Mouse (Mus musculus): Measurements from ENCODE around the gene Traf6. TPM values are rescaled to one million over a fixed set of nuclear protein-coding genes. Genes with fewer than 3 reads are reported as not detected.

Gene Traf6
- polyA plus RNA-seq, 1 experiment: 17.6 TPM

DNA sequence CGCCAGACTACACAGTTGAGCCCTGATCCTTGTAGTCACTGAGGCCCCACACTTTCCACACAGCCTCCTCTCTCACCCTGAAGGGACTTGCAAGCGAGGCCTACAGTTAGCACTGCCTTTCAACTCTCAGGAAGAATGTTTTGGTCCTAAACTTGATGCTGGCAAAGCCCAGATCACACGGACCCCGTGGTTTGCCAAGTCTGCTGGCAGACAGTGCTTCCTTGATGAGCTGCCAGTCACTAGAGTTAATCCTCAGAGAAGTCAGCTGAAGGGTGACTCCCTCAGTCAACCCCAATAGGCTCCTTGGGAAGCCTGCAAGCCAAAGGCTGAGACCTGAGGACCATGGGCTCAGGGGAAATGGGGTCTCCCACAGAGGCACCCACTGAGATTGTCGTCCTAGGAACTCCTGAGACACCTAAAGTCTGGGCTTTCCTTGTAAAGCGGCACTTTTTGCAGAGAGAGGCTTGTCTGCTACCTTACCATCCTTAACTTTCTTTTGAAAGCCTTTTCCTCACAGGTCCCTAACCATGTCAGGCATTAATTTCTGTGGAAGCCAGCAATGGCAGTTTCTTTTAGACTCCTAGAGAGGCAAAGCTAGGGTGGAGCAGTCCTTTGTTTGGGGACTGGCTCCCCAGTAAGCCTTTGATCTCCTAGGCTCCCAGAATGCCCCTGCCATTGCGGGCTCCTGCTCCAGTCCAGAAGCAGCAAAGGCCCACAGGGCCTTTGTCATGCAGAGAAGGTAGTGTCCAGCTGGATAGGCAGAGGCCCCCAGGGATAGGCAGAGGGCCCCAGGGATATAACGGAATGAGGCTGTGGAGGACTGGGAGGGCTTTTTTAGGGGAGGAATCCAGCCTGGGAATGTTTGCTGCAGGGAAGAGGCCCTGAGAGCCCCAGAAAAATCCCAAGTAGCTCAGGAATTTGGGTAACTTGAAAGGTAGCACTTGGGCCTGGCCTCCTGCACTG lies 44.4 kb downstream of the Traf6 start:
- Histone ChIP-seq H3K36me3 (ENCODE audit: control insufficient read depth, insufficient read depth, low read length, poor library complexity, severe bottlenecking) (no peaks in the 10 kb centered on the region), H3K4me3 (ENCODE audit: low read depth, low read length) (no peak overlapping the region), H3K9me3 (replicated peaks; ENCODE audit: control insufficient read depth, insufficient read depth, low read length, poor library complexity, severe bottlenecking) (no peaks in the 10 kb centered on the region), H3K4me1 (ENCODE audit: control insufficient read depth, insufficient read depth, low read length) (peaks cover 5% of the 10 kb centered on the region), H3K9ac (ENCODE audit: low read depth, poor library complexity, severe bottlenecking) (no peak overlapping the region), H3K27ac (ENCODE audit: insufficient read depth, low read length) (peak overlapping the region; percentile 51; the same call in 1 of the 2 replicates), H3K27me3 (ENCODE audit: control insufficient read depth, insufficient read depth, low read length, poor library complexity, severe bottlenecking) (no peaks in the 10 kb centered on the region)
- TF ChIP-seq EP300 (IDR thresholded peaks at IDR 0.05; ENCODE audit: insufficient read depth, low read depth, low read length) (peak; percentile 54; the same call in 1 of the 2 replicates), POLR2A (IDR thresholded peaks at IDR 0.05; ENCODE audit: insufficient read depth, low read length) (no peak), CTCF (IDR thresholded peaks at IDR 0.05; ENCODE audit: low read depth, low read length) (no peak)

DNA sequence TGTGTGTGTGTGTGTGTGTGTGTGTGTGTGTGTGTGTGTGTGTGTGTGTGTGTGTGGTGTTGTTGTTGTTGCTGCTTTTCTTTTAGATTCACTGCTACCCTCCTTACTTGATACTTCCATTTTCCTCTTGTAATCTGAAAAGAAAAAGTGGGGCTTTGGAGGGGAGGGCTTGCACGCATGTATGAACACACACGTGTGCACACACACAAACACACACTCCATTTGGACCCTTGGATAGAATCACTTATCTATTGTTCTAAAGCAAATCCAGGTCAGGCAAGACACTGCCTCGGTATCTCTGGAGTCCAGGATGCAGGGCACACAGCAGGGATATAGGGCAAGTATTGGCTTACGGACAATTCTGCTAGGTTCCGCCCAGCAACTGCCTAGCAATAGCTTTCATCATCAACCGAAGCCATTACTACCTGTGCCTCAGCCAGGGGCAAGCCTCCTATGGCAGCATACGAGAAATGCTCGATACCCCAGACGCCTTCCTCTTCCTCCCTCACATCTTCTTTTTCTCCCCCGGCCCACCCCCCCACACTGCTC lies 45.2 kb downstream of the Traf6 start:
- Histone ChIP-seq H3K27me3 (ENCODE audit: control insufficient read depth, insufficient read depth, low read length, poor library complexity, severe bottlenecking) (no peaks in the 10 kb centered on the region), H3K9ac (ENCODE audit: low read depth, poor library complexity, severe bottlenecking) (no peak overlapping the region), H3K4me3 (ENCODE audit: low read depth, low read length) (no peak overlapping the region), H3K36me3 (ENCODE audit: control insufficient read depth, insufficient read depth, low read length, poor library complexity, severe bottlenecking) (no peaks in the 10 kb centered on the region), H3K27ac (ENCODE audit: insufficient read depth, low read length) (peak overlapping the region; percentile 51; the same call in 1 of the 2 replicates), H3K9me3 (replicated peaks; ENCODE audit: control insufficient read depth, insufficient read depth, low read length, poor library complexity, severe bottlenecking) (no peaks in the 10 kb centered on the region), H3K4me1 (ENCODE audit: control insufficient read depth, insufficient read depth, low read length) (peaks cover 5% of the 10 kb centered on the region)
- TF ChIP-seq EP300 (IDR thresholded peaks at IDR 0.05; ENCODE audit: insufficient read depth, low read depth, low read length): no peak
- no peak for TF ChIP-seq CTCF (IDR thresholded peaks at IDR 0.05; ENCODE audit: low read depth, low read length)
- no peak for TF ChIP-seq POLR2A (IDR thresholded peaks at IDR 0.05; ENCODE audit: insufficient read depth, low read length)

DNA sequence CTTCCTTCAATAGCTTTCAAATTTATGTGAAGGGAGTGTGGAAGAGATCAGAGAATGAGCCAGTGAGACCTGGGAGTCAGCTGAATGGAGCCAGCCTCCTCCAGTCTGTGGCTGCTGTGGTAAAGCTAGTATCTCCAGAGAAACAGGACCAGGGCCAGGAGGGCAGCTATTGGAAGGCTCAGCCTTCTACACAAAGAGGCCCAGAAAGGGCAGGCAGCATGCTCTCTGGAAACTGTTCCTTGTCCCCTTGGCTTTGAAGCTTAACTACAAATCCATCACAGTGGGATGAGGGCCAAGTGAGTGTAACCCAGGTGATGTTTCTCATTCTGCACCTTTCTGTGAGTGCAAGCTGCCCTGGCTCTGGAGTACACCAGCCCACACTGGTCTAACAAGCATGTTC lies 49.6 kb downstream of the Traf6 start:
- no peak overlapping the region for H3K27ac ChIP-seq (ENCODE audit: insufficient read depth, low read length)
- no peak overlapping the region for H3K4me3 ChIP-seq (ENCODE audit: low read depth, low read length)

GRCm38 (mm10) chr2:101729472-101729871 lies 51.2 kb downstream of the Traf6 start:
- H3K27ac ChIP-seq (ENCODE audit: insufficient read depth, low read length): no peak overlapping the region
- TF ChIP-seq CTCF (IDR thresholded peaks at IDR 0.05; ENCODE audit: low read depth, low read length) (no peak), POLR2A (IDR thresholded peaks at IDR 0.05; ENCODE audit: insufficient read depth, low read length) (no peak)
- no peaks in the 10 kb centered on the region for H3K27me3 ChIP-seq (ENCODE audit: control insufficient read depth, insufficient read depth, low read length, poor library complexity, severe bottlenecking)
- no peak overlapping the region for H3K4me3 ChIP-seq (ENCODE audit: low read depth, low read length)
- H3K9me3 ChIP-seq (replicated peaks; ENCODE audit: control insufficient read depth, insufficient read depth, low read length, poor library complexity, severe bottlenecking): no peaks in the 10 kb centered on the region
- no peaks in the 10 kb centered on the region for H3K36me3 ChIP-seq (ENCODE audit: control insufficient read depth, insufficient read depth, low read length, poor library complexity, severe bottlenecking)
- peaks cover 1% of the 10 kb centered on the region for H3K4me1 ChIP-seq (ENCODE audit: control insufficient read depth, insufficient read depth, low read length)
- H3K9ac ChIP-seq (ENCODE audit: low read depth, poor library complexity, severe bottlenecking): no peak overlapping the region

More for the DNA sequence above, 49.6 kb downstream of the Traf6 start:
- no peaks in the 10 kb centered on the region for H3K9me3 ChIP-seq (replicated peaks; ENCODE audit: control insufficient read depth, insufficient read depth, low read length, poor library complexity, severe bottlenecking)
- no peak for TF ChIP-seq POLR2A (IDR thresholded peaks at IDR 0.05; ENCODE audit: insufficient read depth, low read length)
- no peak for TF ChIP-seq EP300 (IDR thresholded peaks at IDR 0.05; ENCODE audit: insufficient read depth, low read depth, low read length)
- TF ChIP-seq CTCF (IDR thresholded peaks at IDR 0.05; ENCODE audit: low read depth, low read length): no peak
- H3K4me1 ChIP-seq (ENCODE audit: control insufficient read depth, insufficient read depth, low read length): peaks cover 5% of the 10 kb centered on the region
- no peaks in the 10 kb centered on the region for H3K36me3 ChIP-seq (ENCODE audit: control insufficient read depth, insufficient read depth, low read length, poor library complexity, severe bottlenecking)
- H3K9ac ChIP-seq (ENCODE audit: low read depth, poor library complexity, severe bottlenecking): no peak overlapping the region
- H3K27me3 ChIP-seq (ENCODE audit: control insufficient read depth, insufficient read depth, low read length, poor library complexity, severe bottlenecking): no peaks in the 10 kb centered on the region

DNA sequence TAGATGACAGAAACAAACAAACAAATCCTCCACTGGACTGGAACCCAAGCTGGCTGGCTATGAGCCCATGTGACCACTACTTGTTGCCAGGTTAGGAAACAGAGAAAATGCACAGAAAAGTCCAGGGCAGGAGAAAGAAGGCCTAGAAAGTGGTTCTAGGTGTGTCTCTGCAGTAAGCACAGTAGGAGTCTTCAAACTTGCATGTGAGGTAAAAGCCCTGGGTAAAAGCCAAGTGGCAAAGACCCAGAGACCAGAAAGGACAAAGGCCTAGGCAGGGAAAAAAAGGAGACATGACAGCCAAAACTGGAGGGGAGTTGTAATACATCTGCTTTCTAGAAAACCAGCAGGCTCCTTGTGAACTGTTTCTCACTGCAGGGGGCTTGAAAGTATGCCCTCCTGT lies 52.7 kb downstream of the Traf6 start:
- H3K4me3 ChIP-seq (ENCODE audit: low read depth, low read length): no peak overlapping the region
- TF ChIP-seq EP300 (IDR thresholded peaks at IDR 0.05; ENCODE audit: insufficient read depth, low read depth, low read length): no peak
- TF ChIP-seq POLR2A (IDR thresholded peaks at IDR 0.05; ENCODE audit: insufficient read depth, low read length): no peak
- no peak for TF ChIP-seq CTCF (IDR thresholded peaks at IDR 0.05; ENCODE audit: low read depth, low read length)
- H3K9ac ChIP-seq (ENCODE audit: low read depth, poor library complexity, severe bottlenecking): no peak overlapping the region
- peak overlapping the region; percentile 32; the same call in 1 of the 2 replicates for H3K27ac ChIP-seq (ENCODE audit: insufficient read depth, low read length)
- H3K9me3 ChIP-seq (replicated peaks; ENCODE audit: control insufficient read depth, insufficient read depth, low read length, poor library complexity, severe bottlenecking): no peaks in the 10 kb centered on the region
- no peaks in the 10 kb centered on the region for H3K27me3 ChIP-seq (ENCODE audit: control insufficient read depth, insufficient read depth, low read length, poor library complexity, severe bottlenecking)
- peaks cover 1% of the 10 kb centered on the region for H3K4me1 ChIP-seq (ENCODE audit: control insufficient read depth, insufficient read depth, low read length)
- H3K36me3 ChIP-seq (ENCODE audit: control insufficient read depth, insufficient read depth, low read length, poor library complexity, severe bottlenecking): no peaks in the 10 kb centered on the region

DNA sequence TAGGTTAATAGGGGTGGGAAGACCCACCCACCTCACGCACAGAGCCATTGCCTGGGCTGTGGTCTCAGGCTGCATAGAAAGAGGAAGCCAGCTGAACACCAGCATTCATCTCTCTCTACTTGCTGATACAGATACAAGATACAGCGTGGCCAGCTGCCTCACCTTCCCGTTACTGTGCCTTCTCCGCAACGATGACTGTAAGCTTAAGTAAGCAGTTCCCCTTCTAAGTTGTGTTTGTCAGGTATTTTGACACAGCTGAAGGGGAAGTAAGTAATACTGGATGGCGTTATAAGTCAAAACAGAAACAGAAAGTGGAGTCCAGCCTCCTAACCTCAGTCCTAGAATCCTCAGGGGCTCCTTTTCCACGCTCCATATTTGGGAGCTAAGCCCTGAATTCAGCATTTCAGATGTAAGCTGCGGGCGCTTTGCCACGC lies 54.6 kb downstream of the Traf6 start:
- no peak overlapping the region for H3K27ac ChIP-seq (ENCODE audit: insufficient read depth, low read length)
- H3K9me3 ChIP-seq (replicated peaks; ENCODE audit: control insufficient read depth, insufficient read depth, low read length, poor library complexity, severe bottlenecking): no peaks in the 10 kb centered on the region
- peaks cover 1% of the 10 kb centered on the region for H3K4me1 ChIP-seq (ENCODE audit: control insufficient read depth, insufficient read depth, low read length)
- no peak overlapping the region for H3K4me3 ChIP-seq (ENCODE audit: low read depth, low read length)
- H3K27me3 ChIP-seq (ENCODE audit: control insufficient read depth, insufficient read depth, low read length, poor library complexity, severe bottlenecking): no peaks in the 10 kb centered on the region
- no peak overlapping the region for H3K9ac ChIP-seq (ENCODE audit: low read depth, poor library complexity, severe bottlenecking)
- H3K36me3 ChIP-seq (ENCODE audit: control insufficient read depth, insufficient read depth, low read length, poor library complexity, severe bottlenecking): no peaks in the 10 kb centered on the region
- TF ChIP-seq EP300 (IDR thresholded peaks at IDR 0.05; ENCODE audit: insufficient read depth, low read depth, low read length): no peak
- TF ChIP-seq POLR2A (IDR thresholded peaks at IDR 0.05; ENCODE audit: insufficient read depth, low read length): no peak
- TF ChIP-seq CTCF (IDR thresholded peaks at IDR 0.05; ENCODE audit: low read depth, low read length): no peak
